Mouse (Mus musculus): Measurements from ENCODE around the gene Srrm3.

GRCm38 (mm10) chr5:135826225-135826624 is 19.5 kb downstream of the Srrm3 start:
- TF ChIP-seq CTCF (IDR thresholded peaks at IDR 0.05; ENCODE audit: low read depth), result no peak
- TF ChIP-seq EP300 (IDR thresholded peaks at IDR 0.05; ENCODE audit: low read depth), result no peak
